Mouse (Mus musculus) cerebellum, adult 2 months (tissue): ENCODE measurements around the gene Nell2.

Source experiments
- CTCF ChIP-seq: fragments of 200-500 bp; IDR thresholded peaks from 2 replicates; pipeline ENCODE4 v1.5.1; 2011; ENCODE audit warnings: low read depth, mild to moderate bottlenecking, control low read depth, low read length, moderate library complexity, borderline replicate concordance; ENCODE audit not compliant: insufficient read depth
- POLR2A ChIP-seq: fragments of 200-500 bp; IDR thresholded peaks from 2 replicates; pipeline ENCODE4 v1.6.1; 2011; ENCODE audit warnings: low read length, control low read depth, borderline replicate concordance; ENCODE audit not compliant: insufficient read depth

- TF ChIP-seq CTCF: no peak
- no peak for TF ChIP-seq POLR2A
Measured at GRCm38 (mm10) chr15:95333229-95333628, 195.1 kb downstream of the Nell2 start.
